Mouse (Mus musculus) CH12.LX (cell line): ENCODE measurements at regions not wholly inside any gene's neighbourhood (a gene's known extent, or its start where the extent isn't known, plus 50 kb on each side); places are given as distances from the start of the nearest gene placed in this dataset.

ENCODE experiments used
- DNase-seq: peaks from one replicate; pipeline ENCODE4 v3.0.0-alpha.2; 2013; ENCODE audit errors: extremely low read depth
- H3K27ac ChIP-seq: 2 replicates; pipeline ENCODE4 v1.5.1; 2012; ENCODE audit warnings: low read depth, mild to moderate bottlenecking, control low read depth, moderate library complexity; ENCODE audit not compliant: insufficient read depth
- H3K27me3 ChIP-seq: replicated peaks from 2 replicates; pipeline ENCODE3; 2012; ENCODE audit warnings: inconsistent platforms
- H3K36me3 ChIP-seq, 2 experiments: replicated peaks in 1 of 2; 2 replicates each; pipeline versions ENCODE3 to v1.6.1; 2012; ENCODE audit warnings: inconsistent platforms in 1 of 2, low read length in 1 of 2, mild to moderate bottlenecking in 1 of 2, mixed read lengths in 1 of 2, moderate library complexity in 1 of 2; ENCODE audit not compliant: control insufficient read depth in 1 of 2, insufficient read depth in 1 of 2
- H3K4me1 ChIP-seq, 2 experiments: 2 replicates each; pipeline ENCODE4 v1.6.1; 2012; ENCODE audit warnings: inconsistent platforms in 1 of 2, moderate library complexity in 1 of 2; ENCODE audit not compliant: insufficient read depth in 2 of 2, control insufficient read depth in 1 of 2
- H3K4me2 ChIP-seq: 2 replicates; pipeline ENCODE4 v1.6.1; 2012; ENCODE audit warnings: low read depth, mild to moderate bottlenecking, control low read depth; ENCODE audit not compliant: poor library complexity, insufficient read depth, severe bottlenecking
- H3K4me3 ChIP-seq, 3 experiments: fragments of 150-350 bp in 1 of 3; sonication (generic) in 1 of 3; replicated peaks in 1 of 3; 2 replicates each; pipeline versions ENCODE3 to v1.5.1; 2011 to 2012; ENCODE audit warnings: low read depth in 2 of 3, low read length in 2 of 3, mild to moderate bottlenecking in 2 of 3, moderate library complexity in 2 of 3, control low read depth in 1 of 3, improper control_type of control experiment in 1 of 3, inconsistent platforms in 1 of 3, mixed read lengths in 1 of 3; ENCODE audit not compliant: poor library complexity in 1 of 3
- H3K79me2 ChIP-seq: replicated peaks from 2 replicates; pipeline ENCODE4 v1.6.1; 2012; ENCODE audit warnings: mild to moderate bottlenecking, moderate library complexity; ENCODE audit not compliant: control insufficient read depth, poor library complexity, insufficient read depth, severe bottlenecking; ENCODE audit errors: extremely low read depth
- H3K9ac ChIP-seq: 2 replicates; pipeline ENCODE4 v1.6.1; 2012; ENCODE audit warnings: low read depth, mild to moderate bottlenecking, control low read depth, moderate library complexity; ENCODE audit not compliant: insufficient read depth
- H3K9me3 ChIP-seq: replicated peaks from 2 replicates; pipeline ENCODE3; 2012; ENCODE audit warnings: low read length, inconsistent platforms, mixed read lengths
- CHD2 ChIP-seq: IDR thresholded peaks from 2 replicates; pipeline ENCODE4 v1.6.1; 2011; ENCODE audit warnings: low read length, improper control_type of control experiment
- ELF1 ChIP-seq: IDR thresholded peaks from 2 replicates; pipeline ENCODE4 v1.6.1; 2014; ENCODE audit warnings: low read depth, mild to moderate bottlenecking, inconsistent platforms, low read length, improper control_type of control experiment
- ETS1 ChIP-seq: conservative IDR thresholded peaks from 2 replicates; pipeline ENCODE4 v1.6.1; 2012; ENCODE audit warnings: low read depth, mild to moderate bottlenecking, inconsistent platforms, low read length, improper control_type of control experiment, moderate library complexity
- GABPA ChIP-seq: IDR thresholded peaks from 2 replicates; pipeline ENCODE4 v1.6.1; 2012; ENCODE audit warnings: low read depth, low read length, improper control_type of control experiment, inconsistent platforms; ENCODE audit not compliant: insufficient replicate concordance
- HCFC1 ChIP-seq: IDR thresholded peaks from 2 replicates; pipeline ENCODE4 v1.6.1; 2012; ENCODE audit warnings: low read depth, mild to moderate bottlenecking, inconsistent platforms, low read length, improper control_type of control experiment
- JUN ChIP-seq: IDR thresholded peaks from 2 replicates; pipeline ENCODE4 v1.6.1; 2011; ENCODE audit warnings: low read depth, mild to moderate bottlenecking, low read length, improper control_type of control experiment, moderate library complexity; ENCODE audit not compliant: insufficient read depth
- JUND ChIP-seq: conservative IDR thresholded peaks from 2 replicates; pipeline ENCODE4 v1.6.1; 2011; ENCODE audit warnings: low read depth, low read length, improper control_type of control experiment
- KAT2A ChIP-seq: IDR thresholded peaks from 2 replicates; pipeline ENCODE4 v1.6.1; 2012; ENCODE audit warnings: low read length, improper control_type of control experiment, inconsistent platforms; ENCODE audit not compliant: insufficient replicate concordance
- MAFK ChIP-seq: IDR thresholded peaks from 2 replicates; pipeline ENCODE4 v1.6.1; 2011; ENCODE audit warnings: low read length, improper control_type of control experiment; ENCODE audit not compliant: insufficient replicate concordance
- MAX ChIP-seq: IDR thresholded peaks from 2 replicates; pipeline ENCODE4 v1.6.1; 2011; ENCODE audit warnings: low read length, improper control_type of control experiment
- MAZ ChIP-seq: IDR thresholded peaks from 2 replicates; pipeline ENCODE4 v1.6.1; 2012; ENCODE audit warnings: low read depth, mild to moderate bottlenecking, inconsistent platforms, low read length, improper control_type of control experiment, moderate library complexity
- MEF2A ChIP-seq: IDR thresholded peaks from 2 replicates; pipeline ENCODE4 v1.6.1; 2014; ENCODE audit warnings: low read depth, mild to moderate bottlenecking, inconsistent platforms, low read length, improper control_type of control experiment, borderline replicate concordance
- MYC ChIP-seq: IDR thresholded peaks from 2 replicates; pipeline ENCODE4 v1.6.1; 2011; ENCODE audit warnings: low read depth, mild to moderate bottlenecking, improper control_type of control experiment, low read length
- NRF1 ChIP-seq: IDR thresholded peaks from 2 replicates; pipeline ENCODE4 v1.6.1; 2014; ENCODE audit warnings: low read depth, mild to moderate bottlenecking, inconsistent platforms, low read length, improper control_type of control experiment, moderate library complexity
- POLR2AphosphoS2 ChIP-seq: IDR thresholded peaks from 2 replicates; pipeline ENCODE4 v1.6.1; 2011; ENCODE audit warnings: low read depth, low read length, improper control_type of control experiment
- RCOR1 ChIP-seq: conservative IDR thresholded peaks from 2 replicates; pipeline ENCODE4 v1.6.1; 2012; ENCODE audit warnings: low read depth, mild to moderate bottlenecking, inconsistent platforms, low read length, improper control_type of control experiment
- SIN3A ChIP-seq: IDR thresholded peaks from 2 replicates; pipeline ENCODE4 v1.6.1; 2012; ENCODE audit warnings: low read length, improper control_type of control experiment, inconsistent platforms
- TBP ChIP-seq: conservative IDR thresholded peaks from 2 replicates; pipeline ENCODE4 v1.6.1; 2011; ENCODE audit warnings: low read depth, low read length, improper control_type of control experiment
- UBTF ChIP-seq: IDR thresholded peaks from 2 replicates; pipeline ENCODE4 v1.6.1; 2012; ENCODE audit warnings: low read depth, mild to moderate bottlenecking, inconsistent platforms, low read length, improper control_type of control experiment, moderate library complexity
- USF1 ChIP-seq: IDR thresholded peaks from 2 replicates; pipeline ENCODE4 v1.6.1; 2014; ENCODE audit warnings: low read depth, mild to moderate bottlenecking, inconsistent platforms, low read length, improper control_type of control experiment
- USF2 ChIP-seq: conservative IDR thresholded peaks from 2 replicates; pipeline ENCODE4 v1.6.1; 2011; ENCODE audit warnings: low read depth, low read length, improper control_type of control experiment
- ZC3H11A ChIP-seq: IDR thresholded peaks from 2 replicates; pipeline ENCODE4 v1.6.1; 2012; ENCODE audit warnings: low read depth, mild to moderate bottlenecking, inconsistent platforms, low read length, improper control_type of control experiment
- ZNF384 ChIP-seq: IDR thresholded peaks from 2 replicates; pipeline ENCODE4 v1.6.1; 2012; ENCODE audit warnings: low read depth, low read length, improper control_type of control experiment, inconsistent platforms
- dilution Hi-C: fragments of 300-500 bp; cut with MboI; formaldehyde crosslinking; loops from 2 replicates; pipeline ENCODE4 v1.14.3; 2020; ENCODE audit warnings: low sequenced_read_pairs; ENCODE audit not compliant: extremely low pct_unique_long_range_greater_than_20kb, extremely low pct_ligation_motif_present
- in situ Hi-C: fragments of 300-500 bp; cut with MboI; formaldehyde crosslinking; loops from 3 replicates; pipeline ENCODE4 v1.14.3; 2019; ENCODE audit warnings: low sequenced_read_pairs, low pct_ligation_motif_present, low pct_unique_long_range_greater_than_20kb, mixed read lengths

DNA sequence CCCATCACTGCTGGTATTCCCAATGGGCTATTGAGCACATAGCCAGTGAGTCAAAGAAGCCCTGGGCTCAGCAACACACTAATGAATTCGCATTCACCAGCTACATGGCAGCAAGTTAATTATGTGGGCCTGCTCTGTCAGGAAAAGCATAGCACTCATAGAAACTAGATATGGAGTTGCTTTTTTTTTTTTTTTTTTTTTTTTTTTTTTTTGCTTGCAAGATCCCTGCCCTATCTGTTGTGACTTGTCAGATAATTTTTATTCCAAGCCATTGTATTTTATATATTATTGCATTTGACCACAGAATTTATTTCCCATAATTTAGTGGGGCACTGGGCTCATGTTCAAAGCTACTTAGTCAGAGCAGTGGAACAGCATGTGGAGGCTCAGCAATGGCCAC lies 131.2 kb upstream of the Fbxo11 start:
- no peaks in the 10 kb centered on the region for H3K27me3 ChIP-seq
- in situ Hi-C loops: no loop called here

DNA sequence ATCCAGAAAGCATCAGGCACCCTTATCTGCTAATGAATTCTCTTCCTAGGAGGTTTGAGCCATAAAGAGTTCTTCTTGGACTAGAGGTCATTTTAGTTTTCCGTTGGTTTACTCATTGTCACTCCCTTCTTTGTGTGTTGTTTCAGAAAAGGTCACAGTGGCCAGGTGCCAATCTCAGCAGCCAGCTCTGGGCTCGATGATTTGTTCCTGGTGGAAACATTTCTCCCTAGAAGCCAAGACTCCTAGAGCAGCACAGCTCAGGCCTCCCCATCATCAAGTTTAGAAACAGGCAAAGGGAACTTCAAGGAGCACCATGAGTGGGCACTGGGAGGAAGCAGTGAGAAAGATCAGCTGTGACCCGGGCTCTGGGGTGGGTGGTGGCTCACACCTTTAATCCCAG lies 132.3 kb upstream of the Fbxo11 start:
- Histone ChIP-seq H3K4me3 (no peak overlapping the region), H3K27ac (no peak overlapping the region), H3K4me1 (peaks cover 16 to 63% of the 10 kb centered on the region in 2 experiments), H3K79me2 (peaks cover 57% of the 10 kb centered on the region), H3K9me3 (peaks cover 17% of the 10 kb centered on the region), H3K9ac (no peak overlapping the region), H3K4me2 (no peak overlapping the region), H3K36me3 (peaks cover 39 to 70% of the 10 kb centered on the region in 2 experiments), H3K27me3 (no peaks in the 10 kb centered on the region)
- no peak for DNase-seq
- TF ChIP-seq ETS1 (no peak), NRF1 (no peak), JUND (no peak), POLR2AphosphoS2 (no peak), MAFK (no peak), MEF2A (no peak), HCFC1 (no peak), CHD2 (no peak), SIN3A (no peak)
- in situ Hi-C loops (no loop called here), dilution Hi-C loops (no loop called here)

More for the DNA sequence above, 131.2 kb upstream of the Fbxo11 start:
- peak overlapping the region; percentile 91; the same call in 1 of the 2 replicates for H3K4me2 ChIP-seq
- peaks cover 16 to 59% of the 10 kb centered on the region in 2 experiments for H3K4me1 ChIP-seq
- H3K4me3 ChIP-seq: peak overlapping the region in 1 of 3 experiments; percentile 80
- dilution Hi-C loops: no loop called here
- peaks cover 58% of the 10 kb centered on the region for H3K79me2 ChIP-seq
- peak overlapping the region; percentile 57 for H3K9ac ChIP-seq
- TF ChIP-seq ELF1 (no peak), ZNF384 (peak; percentile 84)
- TF ChIP-seq, all 38 proteins: peak for 1
- no peak for DNase-seq
- peak overlapping the region; percentile 100 for H3K27ac ChIP-seq
- peaks cover 28 to 59% of the 10 kb centered on the region in 2 experiments for H3K36me3 ChIP-seq
- peaks cover 9% of the 10 kb centered on the region for H3K9me3 ChIP-seq

DNA sequence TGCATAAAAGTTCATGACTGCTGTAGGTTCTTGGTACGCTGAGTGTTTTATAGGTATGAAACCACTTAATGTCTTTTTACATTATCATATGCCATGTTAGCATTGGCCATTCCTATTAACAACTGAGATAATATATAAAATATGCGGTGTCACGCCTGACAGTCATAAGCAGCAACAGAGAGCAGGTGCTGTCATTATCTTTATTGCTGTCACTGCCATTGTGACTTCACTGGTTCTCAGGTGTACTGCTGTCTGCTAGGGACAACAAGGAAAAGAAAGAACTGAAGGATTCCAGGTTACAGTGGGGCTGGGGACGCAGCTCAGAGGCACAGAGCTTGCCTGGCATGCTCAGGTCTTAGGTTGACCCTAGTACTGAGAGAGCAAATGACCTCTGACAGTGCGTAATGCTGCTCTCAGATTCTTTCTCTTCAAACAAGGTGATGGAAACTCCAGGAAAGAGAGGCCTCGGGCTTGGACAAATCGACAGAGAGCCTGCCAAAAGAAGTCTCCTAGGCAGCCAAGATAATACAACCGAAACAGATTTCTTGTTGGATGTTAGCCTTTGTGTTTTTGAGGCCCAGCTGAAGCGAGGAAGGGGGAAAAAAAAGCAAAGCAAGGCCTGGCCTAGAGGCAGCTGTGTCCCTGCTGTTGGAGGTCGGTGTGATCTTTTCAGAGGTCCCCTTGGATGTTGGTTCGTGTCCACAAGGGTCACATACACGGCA lies 136.3 kb upstream of the Fbxo11 start:
- Histone ChIP-seq H3K4me2 (no peak overlapping the region), H3K27me3 (no peaks in the 10 kb centered on the region), H3K4me3 (no peak overlapping the region), H3K9me3 (peaks cover 31% of the 10 kb centered on the region), H3K27ac (no peak overlapping the region), H3K36me3 (peaks cover 75 to 88% of the 10 kb centered on the region in 2 experiments), H3K4me1 (peaks cover 2 to 50% of the 10 kb centered on the region in 2 experiments; a peak in 3 of 4 replicates), H3K9ac (no peak overlapping the region), H3K79me2 (peaks cover 31% of the 10 kb centered on the region)
- in situ Hi-C loops (no loop called here), dilution Hi-C loops (no loop called here)
- DNase-seq: no peak
- TF ChIP-seq RCOR1 (no peak), GABPA (no peak), ZNF384 (no peak), UBTF (no peak), JUN (no peak), ZC3H11A (no peak), SIN3A (no peak), USF1 (no peak), MAX (no peak), TBP (no peak), MAZ (no peak), USF2 (no peak), HCFC1 (no peak), MYC (no peak), KAT2A (no peak), MEF2A (no peak), CHD2 (no peak)
